Mouse (Mus musculus) cerebellum, postnatal 10 days (tissue): Measurements from ENCODE around the gene Aprt.

Source experiments
- DNase-seq, 2 experiments: peaks; one replicate each; pipeline ENCODE4 v3.0.0; 2021; ENCODE audit warnings: mixed read lengths in 2 of 2

Gene Aprt

GRCm38 (mm10) chr8:122526526-122527170 lies 50.1 kb downstream of the Aprt start:
- DNase-seq = no peak

DNA sequence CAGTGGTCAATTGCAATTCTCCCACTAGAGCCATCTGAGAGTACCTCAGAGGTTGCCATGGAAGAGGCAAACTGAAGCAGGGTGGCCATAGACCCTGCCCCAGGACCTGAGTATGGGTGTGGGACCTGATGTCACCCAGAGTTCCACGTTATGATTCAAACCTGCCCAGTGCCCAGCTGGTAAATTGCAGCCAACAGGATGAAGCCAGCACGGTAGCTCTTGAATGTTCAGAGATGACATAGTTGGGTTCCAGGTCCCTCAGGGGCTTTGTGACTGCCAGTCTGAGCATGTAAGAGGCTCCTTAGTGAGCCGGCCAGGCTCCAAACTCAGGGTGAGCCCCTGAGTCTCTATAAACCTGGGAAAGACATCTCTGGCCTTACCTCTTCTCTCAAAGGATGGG lies 50.6 kb downstream of the Aprt start:
- DNase-seq = no peak

DNA sequence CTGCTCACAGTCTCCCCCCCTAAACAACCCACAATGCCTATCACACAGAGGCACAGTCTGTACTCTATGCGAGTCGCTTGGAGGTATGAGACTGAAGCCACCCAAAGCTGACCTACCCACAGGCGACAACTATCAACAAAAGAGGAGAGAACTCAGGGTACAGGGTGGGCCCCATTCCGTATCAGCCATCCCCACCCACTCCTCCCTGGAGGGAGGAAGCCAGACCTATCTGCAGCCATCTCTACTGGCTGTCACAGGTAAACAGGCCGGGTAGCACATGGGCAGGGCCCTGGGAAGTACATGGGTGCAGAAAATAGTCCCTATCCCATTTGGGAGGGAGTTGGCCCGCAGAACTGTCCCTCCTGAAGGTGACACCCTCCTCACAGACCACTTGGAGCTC lies 51.7 kb downstream of the Aprt start:
- no peak for DNase-seq
